Mouse (Mus musculus) layer of hippocampus, adult 9-11 months (tissue): ENCODE data around the gene Phf21a.

Source experiments
- DNase-seq: peaks from one replicate; pipeline ENCODE4 v3.0.0; 2022

Gene Phf21a

DNA sequence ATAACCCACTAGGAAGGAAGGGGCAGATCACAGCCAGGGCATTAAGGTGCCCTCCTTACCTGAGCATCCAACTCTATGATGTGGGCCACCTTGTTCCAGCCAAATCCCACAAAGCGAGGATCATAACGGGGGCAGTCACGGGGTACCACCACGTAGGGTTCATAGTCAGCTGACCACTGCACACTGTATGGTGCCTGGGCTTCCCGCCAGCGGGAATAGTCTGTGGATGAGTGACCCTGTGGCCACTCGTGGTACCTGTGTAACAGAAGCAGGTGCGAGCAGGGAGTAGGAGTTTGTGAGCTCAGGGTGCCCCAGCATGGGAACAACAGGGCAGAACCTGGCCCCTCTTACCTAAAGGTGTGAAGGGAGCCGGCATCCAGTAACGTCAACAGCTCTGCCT is 272.7 kb downstream of the Phf21a start:
- no peak for DNase-seq

DNA sequence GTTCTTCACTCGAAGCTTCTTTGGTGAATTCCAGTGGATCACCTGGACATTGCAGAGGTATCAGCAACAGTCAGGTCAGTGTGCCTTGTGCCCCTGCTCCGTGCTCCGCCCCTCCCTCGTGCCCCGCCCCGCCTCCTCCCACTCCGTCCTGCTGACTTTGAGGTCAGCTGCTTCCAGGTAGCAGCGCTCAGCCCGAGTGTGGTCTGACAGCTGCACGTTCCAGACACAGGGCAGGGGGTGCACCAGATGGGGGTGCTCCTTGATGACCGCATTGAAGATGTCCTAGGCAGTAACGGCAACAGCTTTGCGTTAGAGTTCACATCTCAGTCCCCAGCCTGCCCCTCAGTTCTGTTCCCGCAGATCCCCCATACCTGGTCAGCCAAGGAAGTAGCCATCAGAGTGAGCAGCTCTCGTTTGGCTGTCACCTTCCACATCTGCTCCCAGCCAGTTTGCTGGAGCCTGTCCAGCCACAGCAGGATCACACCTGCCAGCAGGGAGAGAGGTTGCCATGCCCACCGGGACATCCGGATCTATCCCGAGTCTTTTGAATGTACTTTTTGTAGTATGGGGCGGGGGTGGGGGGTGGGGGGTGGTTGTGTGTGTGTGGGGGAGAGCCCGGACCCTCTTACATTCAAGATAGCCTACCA is 274.6 kb downstream of the Phf21a start:
- no peak for DNase-seq

GRCm38 (mm10) chr2:92370375-92370774 is 277.5 kb downstream of the Phf21a start:
- DNase-seq, result no peak

- no peak for DNase-seq
Observed at GRCm38 (mm10) chr2:92370821-92371805, 278.2 kb downstream of the Phf21a start.

DNA sequence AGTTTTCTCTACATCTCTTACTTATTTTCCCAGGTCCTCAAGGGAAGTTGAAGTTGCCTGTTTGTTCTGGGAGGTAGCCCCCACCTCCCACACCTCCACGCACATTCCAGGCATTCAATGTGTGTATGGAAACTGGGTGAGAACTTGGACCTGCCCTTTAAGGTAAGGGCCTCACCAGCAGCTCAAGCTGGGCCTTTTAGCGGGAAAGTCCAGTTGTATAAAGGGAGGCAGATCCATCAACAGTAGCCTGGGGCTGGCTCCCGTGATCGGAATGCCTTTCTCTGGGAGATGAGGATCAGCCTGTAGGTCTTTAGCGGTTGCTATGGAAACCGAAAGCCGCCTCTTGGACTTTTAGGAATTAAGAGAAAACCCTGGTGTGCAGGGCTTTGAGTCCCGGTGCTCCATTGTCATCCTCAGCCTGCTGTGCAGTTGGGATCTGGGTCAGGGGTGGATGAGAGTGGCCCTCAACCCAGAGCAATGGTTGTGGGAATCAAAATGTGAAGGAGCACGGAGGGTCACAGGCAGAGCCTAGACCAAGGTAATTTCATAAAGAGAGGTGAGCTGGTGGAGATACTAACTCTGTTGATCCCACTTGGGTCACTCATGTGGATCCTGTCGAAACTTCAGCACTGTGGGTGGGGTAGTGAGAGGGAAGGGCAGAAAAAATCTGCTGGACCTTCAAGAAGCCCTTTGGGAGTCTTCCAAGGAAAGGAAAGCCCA is 279.2 kb downstream of the Phf21a start:
- DNase-seq, result no peak

DNA sequence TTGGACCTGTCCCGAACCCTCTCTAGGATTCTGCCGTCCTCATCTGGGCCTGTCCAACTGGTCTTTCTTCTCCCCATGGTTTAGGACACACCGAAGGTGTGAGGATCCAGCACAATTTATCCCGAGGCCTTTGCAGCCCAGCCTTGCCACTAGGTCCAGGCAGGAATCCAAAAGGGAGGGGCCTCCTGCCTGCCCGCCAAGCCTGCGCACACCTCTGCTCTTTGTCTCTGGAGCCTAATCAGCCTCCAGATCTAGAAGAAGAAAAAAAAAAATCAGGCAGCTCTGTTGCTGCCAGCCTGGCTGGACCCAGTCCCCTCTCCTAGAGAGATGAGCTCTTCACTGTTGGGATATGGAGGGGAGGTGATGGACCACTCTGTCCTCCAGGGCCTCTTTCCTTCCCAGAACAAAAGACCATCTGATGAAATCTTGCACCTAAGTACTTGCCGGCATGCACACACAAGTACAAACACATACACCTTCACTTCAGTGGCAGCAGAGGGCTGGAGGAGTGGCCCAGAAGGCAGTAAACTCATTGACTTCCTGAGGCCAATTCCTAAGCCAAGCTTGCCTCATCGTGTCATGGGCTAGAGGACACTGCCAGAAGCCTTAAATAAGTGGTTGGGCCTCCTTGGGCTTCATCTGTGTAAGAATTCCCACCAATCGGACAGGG is 280.0 kb downstream of the Phf21a start:
- DNase-seq, result no peak

DNA sequence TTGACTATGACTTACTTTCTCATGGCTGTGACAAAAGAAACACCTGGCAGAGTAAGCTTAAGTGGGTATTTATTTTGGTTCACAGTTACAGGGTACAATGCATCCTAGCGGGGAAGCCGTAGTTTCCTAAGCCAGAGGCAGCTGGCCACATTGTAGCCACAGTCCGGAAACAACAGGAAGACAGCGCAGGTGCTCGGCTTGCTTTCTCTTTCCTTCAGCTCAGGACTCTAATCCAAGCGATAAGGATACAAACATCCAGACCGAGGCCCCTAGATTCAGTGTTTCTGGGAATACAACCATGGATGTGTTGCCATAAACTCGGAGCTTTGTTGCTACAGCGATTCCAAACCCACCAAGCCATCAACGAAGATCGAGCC is 280.5 kb downstream of the Phf21a start:
- DNase-seq, result no peak

GRCm38 (mm10) chr2:92374514-92374913 is 281.6 kb downstream of the Phf21a start, which contains the start of the genes Pex16 and Large2:
Gene Pex16, plus strand, starts transcription at chr2:92374676.
Gene Large2, minus strand, starts transcription at chr2:92374869.
- DNase-seq, result no peak

DNA sequence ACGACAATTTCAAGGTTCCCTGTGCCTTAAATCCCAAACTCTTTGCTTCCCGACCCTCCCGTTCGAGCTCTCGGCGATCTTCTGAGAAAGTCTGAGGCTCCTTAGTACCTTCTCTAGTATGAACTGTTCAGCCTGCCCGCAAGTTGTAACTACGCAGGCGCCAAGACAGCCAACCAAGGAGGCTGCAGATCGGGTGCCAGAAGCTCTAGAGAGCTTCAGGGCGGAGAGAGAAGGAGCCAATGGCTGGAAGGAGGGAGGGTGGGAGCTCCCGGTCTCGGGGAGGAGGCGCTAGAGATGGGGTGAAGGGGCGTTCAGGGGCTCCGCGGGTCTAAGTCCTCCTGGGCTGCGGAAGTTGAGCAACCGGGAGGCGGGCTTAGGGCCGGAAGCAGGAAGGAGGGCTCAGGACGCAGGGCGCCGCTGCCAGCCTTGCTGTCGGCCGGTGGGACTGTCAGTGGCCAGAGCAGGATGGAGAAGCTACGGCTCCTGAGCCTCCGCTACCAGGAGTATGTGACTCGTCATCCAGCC is 282.2 kb downstream of the Phf21a start:
- peak; percentile 98 for DNase-seq

DNA sequence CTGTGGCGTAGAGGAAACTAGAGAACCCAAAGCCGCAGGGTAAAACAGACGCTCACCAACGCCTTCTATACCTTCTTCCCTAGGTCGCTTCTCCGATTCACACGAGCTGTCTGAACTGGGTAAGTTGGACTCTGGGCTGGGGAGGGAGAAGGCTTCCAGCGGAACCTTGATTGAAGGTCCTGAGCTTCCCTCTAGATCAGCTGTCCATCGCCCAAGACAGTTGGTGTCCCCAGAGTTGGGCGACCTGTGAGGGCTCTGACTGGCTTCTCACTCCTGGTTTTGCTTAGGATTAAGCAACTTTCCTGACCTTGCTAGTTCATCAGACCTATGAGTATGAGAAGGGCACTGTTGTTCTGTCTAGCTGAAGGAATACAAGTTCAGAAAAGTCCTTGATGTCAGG is 282.9 kb downstream of the Phf21a start:
- DNase-seq, result no peak

DNA sequence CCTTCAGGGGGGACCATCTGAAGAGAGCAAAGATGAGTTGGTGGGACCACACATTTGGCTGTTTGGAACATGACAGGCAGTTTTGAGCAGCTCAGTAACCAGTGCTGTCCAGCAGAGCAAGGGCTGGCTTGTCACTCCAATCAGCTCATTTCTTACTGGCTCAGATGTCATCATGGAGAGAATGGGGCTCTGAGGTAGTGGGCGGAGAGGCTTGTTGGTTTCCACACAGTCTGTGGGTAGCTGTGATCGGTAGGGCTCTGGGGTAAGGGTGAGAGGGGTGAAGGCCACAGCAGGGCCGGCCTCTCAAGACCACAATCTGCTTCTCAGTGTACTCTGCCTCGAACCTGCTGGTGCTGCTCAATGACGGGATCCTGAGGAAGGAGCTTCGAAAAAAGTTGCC is 283.4 kb downstream of the Phf21a start:
- DNase-seq, result no peak

- DNase-seq, result no peak
Observed at GRCm38 (mm10) chr2:92377320-92377719, 284.4 kb downstream of the Phf21a start.

GRCm38 (mm10) chr2:92379783-92380494 is 287.0 kb downstream of the Phf21a start:
- DNase-seq, result no peak

DNA sequence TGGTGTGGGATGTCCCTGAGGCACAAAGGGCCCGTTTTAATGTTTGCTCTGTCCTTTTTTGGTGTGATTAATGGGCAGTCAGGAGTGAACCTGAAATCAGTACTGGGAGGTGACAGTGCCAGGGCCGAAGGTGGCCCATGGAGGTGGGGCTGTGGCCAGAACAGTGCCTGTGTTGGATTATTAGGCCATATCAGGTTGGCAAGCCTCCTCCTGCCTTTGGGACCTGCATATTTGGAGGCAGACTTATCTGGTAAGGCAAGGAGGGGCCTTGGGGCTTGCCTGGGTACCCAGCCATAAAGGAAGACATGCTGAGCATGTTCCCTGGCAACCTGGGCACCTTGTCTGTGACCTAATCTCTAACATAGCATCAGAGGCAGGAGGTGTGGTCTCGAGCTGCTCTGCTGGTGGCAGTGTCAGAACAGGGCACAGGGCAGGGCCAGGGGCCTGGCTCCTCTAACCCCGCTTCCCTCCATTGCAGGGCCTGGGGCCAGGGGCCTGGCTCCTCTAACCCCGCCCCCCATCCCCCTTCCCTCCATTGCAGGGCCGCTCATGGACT is 287.7 kb downstream of the Phf21a start:
- no peak for DNase-seq

DNA sequence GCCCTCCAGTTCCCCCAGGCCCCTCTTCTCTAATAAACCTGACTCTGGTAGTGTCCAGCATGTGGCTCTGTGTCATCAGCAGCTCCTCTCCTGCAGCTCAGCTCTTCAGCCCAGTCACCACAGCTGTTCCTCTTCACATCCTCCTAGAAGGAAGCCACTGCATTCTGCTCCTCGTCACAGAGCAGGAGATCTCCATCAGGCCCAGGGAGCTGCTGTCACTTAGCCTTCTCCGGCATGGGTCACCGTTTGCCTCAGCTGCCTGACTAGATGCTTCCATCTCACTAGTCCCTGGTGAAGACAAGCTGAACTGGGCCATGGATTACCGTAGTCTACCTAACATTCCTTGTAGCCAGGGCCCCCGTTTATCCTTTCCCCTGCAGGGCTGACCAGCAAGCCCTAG is 288.2 kb downstream of the Phf21a start:
- DNase-seq, result no peak

GRCm38 (mm10) chr2:92381901-92382588 is 289.1 kb downstream of the Phf21a start, which contains the start of gene 1700029I15Rik:
Gene 1700029I15Rik, plus strand, starts transcription at chr2:92382538.
- no peak for DNase-seq

DNA sequence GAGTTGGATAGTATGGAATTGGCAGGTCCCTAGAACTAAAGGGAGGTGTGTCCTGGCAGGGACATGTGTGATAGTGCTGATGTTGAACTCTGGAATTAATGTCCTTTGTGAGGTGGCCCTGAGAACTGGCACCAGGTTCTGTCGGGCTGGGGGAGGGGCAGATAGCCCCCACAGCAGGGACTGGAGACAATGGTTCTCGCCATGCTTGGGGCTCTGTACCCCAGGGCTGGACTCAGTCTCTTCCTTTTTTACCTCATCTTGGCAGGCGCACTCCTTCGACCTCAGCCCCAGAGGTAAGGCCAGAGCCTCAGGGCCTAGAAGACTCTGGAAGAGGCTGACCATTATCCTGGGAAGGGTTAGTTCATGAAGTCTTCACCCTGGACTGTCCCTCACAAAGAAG is 289.8 kb downstream of the Phf21a start:
- DNase-seq, result no peak

- DNase-seq, result no peak
Observed at GRCm38 (mm10) chr2:92384101-92384500, 291.2 kb downstream of the Phf21a start.

DNA sequence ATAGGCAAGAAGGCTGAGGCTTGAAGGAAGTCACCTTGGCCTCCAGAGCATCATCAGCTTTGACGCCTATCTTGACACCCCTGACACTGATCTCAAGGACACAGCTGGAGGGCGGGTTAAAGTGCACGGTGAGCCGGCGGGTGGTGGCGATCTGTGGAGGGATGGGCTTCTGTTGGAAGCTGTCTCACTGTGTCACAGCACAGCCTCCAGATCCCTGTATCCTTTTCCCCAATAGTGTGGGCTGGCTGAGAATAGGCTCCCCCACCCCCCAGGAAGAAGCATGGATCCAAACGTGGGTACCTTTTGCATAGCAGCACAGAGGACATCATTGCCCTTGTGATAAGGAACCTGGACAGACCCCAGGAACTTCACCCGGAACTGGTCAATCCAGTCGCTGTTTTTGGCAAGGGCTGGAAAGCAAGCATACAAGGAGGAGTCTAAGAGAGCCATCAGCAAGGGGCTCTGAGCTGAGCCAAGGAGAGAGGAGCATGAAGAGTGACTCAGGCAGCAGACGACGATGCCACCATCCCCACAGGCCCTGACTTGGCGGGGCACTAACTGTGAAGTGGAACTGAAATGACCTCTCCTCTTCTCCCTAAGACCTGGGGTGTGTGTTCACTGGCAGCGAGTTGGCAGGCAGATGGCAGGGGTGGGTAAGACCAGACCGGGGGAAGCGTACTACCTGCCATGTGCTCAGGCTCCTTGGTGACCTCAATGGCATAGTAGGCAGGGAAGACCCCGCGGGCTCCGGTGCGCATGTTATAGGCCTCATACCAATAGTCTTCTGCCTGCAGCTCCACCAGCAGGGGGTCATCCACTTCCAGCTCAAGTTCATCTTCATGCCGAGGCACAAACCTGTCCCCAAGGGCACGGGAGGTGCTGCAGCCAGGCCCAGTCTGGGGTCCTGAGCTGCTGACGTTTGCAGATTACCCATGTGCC is 292.5 kb downstream of the Phf21a start:
- no peak for DNase-seq
